ENCODE assay signal across 8 mouse cellular contexts in the genomic region with DNA sequence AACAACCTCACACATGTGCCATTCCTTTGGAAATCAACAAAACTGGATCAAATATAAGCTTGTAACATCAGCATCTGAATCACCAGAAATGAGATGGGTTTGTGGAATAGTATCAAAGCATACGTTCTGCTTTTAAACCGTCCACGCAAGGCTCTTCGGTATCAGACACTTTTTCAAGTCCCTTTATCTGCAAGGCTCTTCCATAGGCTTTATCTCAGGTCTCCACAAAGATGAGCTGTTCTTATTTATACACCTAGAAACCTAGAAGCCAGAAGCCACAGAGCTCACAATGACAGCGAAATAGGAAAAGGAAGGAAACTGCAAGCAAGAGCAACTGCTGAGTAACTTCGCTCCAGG. TPM values are rescaled to one million over a fixed set of nuclear protein-coding genes. Genes with fewer than 3 reads are reported as not detected.
DNase-seq lines count a peak whose midpoint lies in the region; ATAC-seq and TF ChIP-seq lines count a peak whose summit lies in the region.

No protein-coding gene starts in this region.

- H3K27ac ChIP-seq in heart, postnatal 0 days (ENCODE audit: low read depth): peak overlapping the region; percentile 28; the same call in 1 of the 2 replicates
- peak overlapping the region; percentile 48 for H3K27ac ChIP-seq in bone marrow macrophage, adult 2 months (ENCODE audit: insufficient read depth, low read depth, low read length)
- H3K27ac ChIP-seq in hindbrain, embryonic 12.5 days: no peak overlapping the region
- H3K27ac ChIP-seq in midbrain, embryonic 11.5 days (ENCODE audit: low read depth, low read length): no peak overlapping the region

- H3K4me2 ChIP-seq in heart, postnatal 0 days (ENCODE audit: low read depth, low read length): peak overlapping the region; percentile 96
- H3K4me2 ChIP-seq in hindbrain, embryonic 12.5 days (replicated peaks): peak overlapping the region; percentile 98
- H3K4me2 ChIP-seq in midbrain, embryonic 11.5 days: peak overlapping the region; percentile 98

- H3K36me3 ChIP-seq in heart, postnatal 0 days (replicated peaks; ENCODE audit: control insufficient read depth, insufficient read depth, low read length): peaks cover 14% of the 10 kb centered on the region
- no peaks in the 10 kb centered on the region for H3K36me3 ChIP-seq in hindbrain, embryonic 12.5 days
- H3K36me3 ChIP-seq in midbrain, embryonic 11.5 days (ENCODE audit: control insufficient read depth, insufficient read depth, low read length): no peaks in the 10 kb centered on the region

- H3K9ac ChIP-seq in heart, postnatal 0 days (replicated peaks; ENCODE audit: low read depth, low read length): no peak overlapping the region; the same call in 1 of the 2 replicates
- no peak overlapping the region for H3K9ac ChIP-seq in hindbrain, embryonic 12.5 days
- no peak overlapping the region for H3K9ac ChIP-seq in midbrain, embryonic 11.5 days (ENCODE audit: low read length)

- no peak for TF ChIP-seq EP300 in heart, postnatal 0 days (IDR thresholded peaks at IDR 0.05; ENCODE audit: low read depth)

- intact Hi-C loops in heart, postnatal 14 days (cut with DNase I): no loop called here

- no peaks in the 10 kb centered on the region for H3K9me3 ChIP-seq in heart, postnatal 0 days (replicated peaks; ENCODE audit: control insufficient read depth, low read length)
- no peaks in the 10 kb centered on the region for H3K9me3 ChIP-seq in hindbrain, embryonic 12.5 days (replicated peaks)
- H3K9me3 ChIP-seq in midbrain, embryonic 11.5 days (ENCODE audit: control insufficient read depth, low read length): no peaks in the 10 kb centered on the region

- H3K4me3 ChIP-seq in heart, postnatal 0 days (ENCODE audit: low read depth, low read length): peak overlapping the region; percentile 65
- H3K4me3 ChIP-seq in bone marrow macrophage, adult 2 months (ENCODE audit: insufficient read depth, low read length): peak overlapping the region; percentile 77
- peak overlapping the region; percentile 73; the same call in 1 of the 2 replicates for H3K4me3 ChIP-seq in hindbrain, embryonic 12.5 days
- no peak overlapping the region; the same call in 1 of the 2 replicates for H3K4me3 ChIP-seq in midbrain, embryonic 11.5 days (ENCODE audit: low read depth, low read length)

- TF ChIP-seq POLR2A in bone marrow macrophage, adult 2 months (IDR thresholded peaks at IDR 0.05; ENCODE audit: borderline replicate concordance, low read depth, low read length): no peak

- WGBS in heart, postnatal 0 days: 61% methylated on average over 6 of the region's 6 CpGs
- WGBS in hindbrain, embryonic 12.5 days: 65% methylated on average over 6 of the region's 6 CpGs
- 58% methylated on average over 6 of the region's 6 CpGs for WGBS in midbrain, embryonic 11.5 days

- peaks cover 18% of the 10 kb centered on the region for H3K4me1 ChIP-seq in heart, postnatal 0 days (ENCODE audit: control insufficient read depth, insufficient read depth)
- H3K4me1 ChIP-seq in bone marrow macrophage, adult 2 months (ENCODE audit: control insufficient read depth, insufficient read depth, low read length): peaks cover 32% of the 10 kb centered on the region
- peaks cover 30% of the 10 kb centered on the region for H3K4me1 ChIP-seq in hindbrain, embryonic 12.5 days
- peaks cover 13% of the 10 kb centered on the region for H3K4me1 ChIP-seq in midbrain, embryonic 11.5 days (ENCODE audit: control insufficient read depth, insufficient read depth, low read length)

- no peak for TF ChIP-seq CTCF in heart, postnatal 0 days (IDR thresholded peaks at IDR 0.05; ENCODE audit: low read depth)
- no peak for TF ChIP-seq CTCF in bone marrow macrophage, adult 2 months (IDR thresholded peaks at IDR 0.05; ENCODE audit: low read depth, low read length)

- no peak for ATAC-seq in heart, postnatal 0 days (ENCODE audit: insufficient read depth, low read depth)
- ATAC-seq in hindbrain, embryonic 12.5 days (ENCODE audit: low FRiP score): no peak
- no peak for ATAC-seq in midbrain, embryonic 11.5 days (ENCODE audit: low FRiP score)

- peak; percentile 1 for DNase-seq in heart, postnatal 0 days (ENCODE audit: low spot score)
- no peak for DNase-seq in heart, postnatal 14 days
- DNase-seq in midbrain, embryonic 11.5 days (ENCODE audit: low spot score, missing footprints): no peak
- DNase-seq in adrenal gland, postnatal 10 days: no peak
- DNase-seq in left cerebral cortex, adult 8-10 months (ENCODE audit: low spot score in 2 of 2): no peak
- DNase-seq in kidney, postnatal 25 days: no peak

- no peaks in the 10 kb centered on the region for H3K27me3 ChIP-seq in heart, postnatal 0 days (ENCODE audit: control insufficient read depth, insufficient read depth, low read length)
- peaks cover 19% of the 10 kb centered on the region for H3K27me3 ChIP-seq in hindbrain, embryonic 12.5 days
- H3K27me3 ChIP-seq in midbrain, embryonic 11.5 days (ENCODE audit: control insufficient read depth, insufficient read depth, low read length): peaks cover 18% of the 10 kb centered on the region

RNA-seq across cellular contexts. Expression of a gene that starts 3.2 kb away (rescaled TPM):
- total RNA-seq in heart, postnatal 0 days (2014; rRNA removed; ENCODE audit: low replicate concordance): 51.9 and 70.8 TPM in 2 replicates
- polyA plus RNA-seq in heart, postnatal 0 days (2015; fragmentation: Nextera tagmentation; extraction: Ambion mirVana): 5.4 and 6.5 TPM in 2 replicates
- total RNA-seq in heart, postnatal 14 days (2021): 10 to 100 TPM; 78.4 to 83.4 TPM
- polyA plus RNA-seq in bone marrow macrophage, adult 2 months (2012; ENCODE audit: insufficient read depth, insufficient read length, missing spikeins): 34.6 and 39.7 TPM in 2 replicates
- polyA plus RNA-seq in hindbrain, embryonic 12.5 days (2016; fragmentation: Nextera tagmentation; extraction: Ambion mirVana): 4.2 and 5.0 TPM in 2 replicates
- 4.0 and 4.6 TPM in 2 replicates for polyA plus RNA-seq in midbrain, embryonic 11.5 days (2014; fragmentation: Nextera tagmentation; extraction: Ambion mirVana)
- 10 to 100 TPM; 45.4 to 48.2 TPM for total RNA-seq in adrenal gland, postnatal 10 days (2021)
- total RNA-seq in left cerebral cortex, adult 8-10 months (2022): 10 to 100 TPM; 69.4 to 88.2 (median 76.9) TPM

Comparison
In these comparisons a context has a peak if more than half of its experiments do, and no peak if none do; other contexts are left out.
1. H3K27ac ChIP-seq: peak in heart, postnatal 0 days (single experiment) and bone marrow macrophage, adult 2 months (single experiment); none in hindbrain, embryonic 12.5 days (single experiment) and midbrain, embryonic 11.5 days (single experiment).
2. Peak in every context shown above with its lines, with median percentiles within 50 percentile points of each other: H3K4me2 ChIP-seq.